Mouse (Mus musculus) heart, postnatal 25 days (tissue): ENCODE measurements at regions not wholly inside any gene's neighbourhood (a gene's known extent, or its start where the extent isn't known, plus 50 kb on each side); places are given as distances from the start of the nearest gene placed in this dataset.

Source experiments
- DNase-seq: peaks from one replicate; pipeline ENCODE4 v3.0.0; 2022; ENCODE audit warnings: low spot score
- intact Hi-C: fragments of 180-260 bp; cut with DNase I; formaldehyde crosslinking; loops from one replicate; pipeline ENCODE4 v1.15.1; 2025

- DNase-seq: no peak
- intact Hi-C loops: loop anchor here (5.0 kb wide), 1 partner anchor 350 kb away; no protein-coding TSS in a partner anchor
Observed at GRCm38 (mm10) chr16:15052389-15052923, 146.1 kb downstream of the Efcab1 start.

DNA sequence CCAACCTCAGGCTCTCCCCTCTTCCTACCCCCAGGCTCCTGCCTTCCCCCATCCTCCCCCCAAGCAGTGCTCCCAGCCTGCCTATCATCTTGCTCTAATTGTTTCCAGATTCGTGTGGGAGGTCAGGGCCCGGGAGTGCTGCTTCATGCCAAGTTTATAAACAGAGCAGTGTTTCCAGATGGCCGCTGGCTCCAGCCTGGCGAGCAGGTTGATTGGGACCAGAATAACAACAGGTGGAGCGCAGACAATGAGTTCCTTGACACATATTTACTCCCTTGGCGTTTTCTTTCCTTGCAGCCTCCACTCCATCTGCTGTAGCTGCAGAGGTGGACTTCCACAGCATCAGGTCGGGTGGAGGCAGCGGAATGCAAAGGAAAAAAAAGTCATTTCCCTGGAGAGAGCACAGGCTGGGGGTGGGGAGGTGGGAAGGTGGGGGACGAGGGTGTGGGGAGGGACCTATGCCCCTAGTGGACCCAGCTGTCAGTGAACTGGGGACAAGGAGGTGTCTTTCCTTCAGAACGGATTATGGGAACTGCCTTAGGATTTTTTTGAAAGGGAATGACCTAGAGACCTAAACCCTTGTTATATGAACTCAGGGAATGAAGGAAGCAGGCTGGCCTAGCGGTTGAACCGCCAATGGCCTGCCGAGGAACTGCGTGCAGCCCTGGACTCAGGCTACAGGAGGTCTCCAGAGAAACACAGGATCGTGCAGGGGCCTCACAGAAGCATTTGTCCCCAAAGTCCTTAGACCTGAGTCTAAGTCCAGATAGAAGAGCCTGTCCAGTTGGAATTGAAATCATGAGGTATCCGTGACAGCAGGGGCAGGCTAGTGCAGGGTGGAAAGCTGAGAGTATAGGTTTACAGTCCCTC lies 146.8 kb downstream of the Efcab1 start:
- peak; percentile 68 for DNase-seq
- intact Hi-C loops: loop anchor here (5.0 kb wide), 1 partner anchor 351 kb away; no protein-coding TSS in a partner anchor

GRCm38 (mm10) chr16:15053840-15054239 lies 147.4 kb downstream of the Efcab1 start:
- intact Hi-C loops: loop anchor here (5.0 kb wide), 1 partner anchor 352 kb away; no protein-coding TSS in a partner anchor
- no peak for DNase-seq

- intact Hi-C loops: loop anchor here (5.0 kb wide), 1 partner anchor 352 kb away; no protein-coding TSS in a partner anchor
- DNase-seq: peak; percentile 16
Observed at GRCm38 (mm10) chr16:15054306-15055001, 148.0 kb downstream of the Efcab1 start.

GRCm38 (mm10) chr16:15055697-15056096 lies 149.3 kb downstream of the Efcab1 start:
- peak; percentile 2 for DNase-seq
- intact Hi-C loops: no loop called here

DNA sequence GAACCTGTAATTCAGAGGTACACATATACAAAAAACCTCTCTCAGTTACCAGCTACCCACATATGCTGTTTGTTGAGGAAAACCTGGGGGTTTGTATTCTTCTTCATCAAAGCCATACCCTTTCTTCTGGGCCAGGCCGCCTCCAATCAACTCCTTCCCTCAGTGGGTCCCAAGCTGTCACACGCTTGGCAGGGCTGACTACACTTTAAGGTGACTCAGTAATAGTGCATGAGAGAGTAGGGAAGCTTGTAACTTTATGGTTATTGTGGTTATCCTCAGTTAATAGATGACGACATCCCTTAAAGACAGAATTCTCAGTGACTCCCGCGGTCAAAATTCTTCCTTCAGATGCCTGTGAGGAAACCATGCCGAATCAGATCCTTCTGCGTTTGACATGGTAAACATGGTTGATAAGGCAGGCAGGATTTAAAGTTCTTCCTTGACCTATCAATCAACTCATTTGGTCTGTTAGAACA lies 164.1 kb downstream of the Efcab1 start:
- no peak for DNase-seq
- intact Hi-C loops: no loop called here

- no peak for DNase-seq
- intact Hi-C loops: no loop called here
Observed at GRCm38 (mm10) chr16:15074407-15074806, 168.0 kb downstream of the Efcab1 start.

GRCm38 (mm10) chr16:15083692-15084091 lies 177.3 kb downstream of the Efcab1 start:
- DNase-seq: no peak
- intact Hi-C loops: no loop called here

DNA sequence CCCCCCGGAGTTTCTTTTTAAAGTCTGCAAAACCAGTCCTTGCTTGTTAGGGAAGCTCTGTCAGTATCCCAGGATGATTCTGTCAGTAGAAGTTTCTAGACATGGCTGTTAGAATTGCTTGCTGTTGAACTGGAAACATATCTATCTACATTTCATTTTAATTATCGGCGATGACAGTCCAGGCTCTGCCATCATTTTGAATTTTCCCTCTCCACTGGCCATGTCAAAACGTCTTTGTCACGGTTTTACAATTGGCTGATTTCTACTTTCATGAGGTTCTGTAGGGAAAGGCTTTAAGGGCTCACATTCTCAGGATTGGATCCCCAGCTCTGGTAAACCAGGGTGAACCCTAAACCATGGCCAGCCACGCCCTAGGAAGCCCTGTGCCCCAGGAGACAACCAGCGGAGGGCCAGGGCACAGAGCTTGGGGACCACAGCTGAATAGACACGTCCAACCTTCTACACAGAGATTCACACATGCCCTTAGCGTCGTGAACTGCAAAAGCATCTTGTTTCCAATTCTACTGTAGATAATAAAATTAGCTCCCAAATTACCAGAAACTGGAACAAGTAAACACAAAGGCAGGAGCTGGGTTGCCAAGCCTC lies 177.8 kb downstream of the Efcab1 start:
- no peak for DNase-seq
- intact Hi-C loops: no loop called here

- DNase-seq: no peak
- intact Hi-C loops: no loop called here
Observed at GRCm38 (mm10) chr16:15084753-15085728, 178.6 kb downstream of the Efcab1 start.

DNA sequence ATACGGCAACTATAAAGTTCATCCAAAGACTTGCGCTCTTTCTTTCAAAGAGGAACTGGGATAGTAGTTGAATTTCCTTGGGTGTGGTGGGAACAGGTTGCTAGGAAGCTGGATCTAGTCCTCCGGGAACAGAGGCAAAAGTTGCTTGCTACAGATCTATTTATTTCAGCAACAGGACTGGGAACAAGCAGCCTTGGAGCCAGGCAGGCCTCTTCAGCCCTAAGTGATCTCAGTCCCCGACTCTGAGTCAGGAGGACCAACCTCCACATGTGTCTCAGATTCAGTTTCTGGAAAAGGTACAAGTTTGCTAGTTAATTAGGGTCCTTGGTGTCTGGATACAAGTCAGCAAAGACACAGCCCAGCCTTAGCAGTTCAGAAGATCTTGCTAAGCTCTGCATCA lies 180.2 kb downstream of the Efcab1 start:
- intact Hi-C loops: no loop called here

DNA sequence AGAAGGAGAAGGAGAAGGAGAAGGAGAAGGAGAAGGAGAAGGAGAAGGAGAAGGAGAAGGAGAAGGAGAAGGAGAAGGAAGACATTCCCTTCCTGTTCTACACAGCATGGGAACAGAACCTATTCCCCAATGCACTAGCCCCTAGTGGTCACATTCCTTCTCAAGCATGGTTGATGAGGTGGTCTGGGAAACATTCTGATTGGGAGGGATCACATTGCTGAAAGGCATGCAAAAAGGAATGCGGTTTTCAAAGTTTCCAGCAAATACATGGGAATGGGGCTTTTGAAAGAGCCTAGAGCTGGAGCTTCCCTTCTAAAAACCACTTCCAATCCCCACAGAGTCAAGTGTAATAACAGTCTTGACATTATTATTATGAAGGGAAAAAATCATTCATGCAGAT lies 197.5 kb downstream of the Efcab1 start:
- DNase-seq: no peak
- intact Hi-C loops: no loop called here

More for the DNA sequence above, 180.2 kb downstream of the Efcab1 start:
- no peak for DNase-seq

GRCm38 (mm10) chr16:15107234-15107633 lies 200.8 kb downstream of the Efcab1 start:
- DNase-seq: no peak
- intact Hi-C loops: no loop called here

DNA sequence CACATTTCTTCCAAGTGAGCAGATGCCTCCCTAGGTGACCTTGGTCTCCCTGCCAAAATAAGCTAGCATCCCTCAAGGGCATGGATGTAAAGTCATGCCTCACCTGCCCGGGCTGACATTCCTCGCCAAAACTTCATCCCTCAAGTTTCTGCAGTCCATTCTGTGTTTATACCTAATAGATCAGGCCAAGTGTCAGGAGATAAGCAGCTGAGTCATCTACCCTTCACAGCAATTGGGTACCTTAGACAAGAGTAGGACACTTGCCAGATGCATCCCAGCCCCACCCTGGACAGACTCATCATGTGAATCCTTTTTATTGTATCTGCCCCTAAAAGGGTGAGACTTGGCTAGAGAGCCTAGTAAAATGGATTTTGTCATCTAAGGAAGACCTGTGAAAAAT lies 204.1 kb upstream of the Gm21897 start:
- no peak for DNase-seq
- intact Hi-C loops: no loop called here

DNA sequence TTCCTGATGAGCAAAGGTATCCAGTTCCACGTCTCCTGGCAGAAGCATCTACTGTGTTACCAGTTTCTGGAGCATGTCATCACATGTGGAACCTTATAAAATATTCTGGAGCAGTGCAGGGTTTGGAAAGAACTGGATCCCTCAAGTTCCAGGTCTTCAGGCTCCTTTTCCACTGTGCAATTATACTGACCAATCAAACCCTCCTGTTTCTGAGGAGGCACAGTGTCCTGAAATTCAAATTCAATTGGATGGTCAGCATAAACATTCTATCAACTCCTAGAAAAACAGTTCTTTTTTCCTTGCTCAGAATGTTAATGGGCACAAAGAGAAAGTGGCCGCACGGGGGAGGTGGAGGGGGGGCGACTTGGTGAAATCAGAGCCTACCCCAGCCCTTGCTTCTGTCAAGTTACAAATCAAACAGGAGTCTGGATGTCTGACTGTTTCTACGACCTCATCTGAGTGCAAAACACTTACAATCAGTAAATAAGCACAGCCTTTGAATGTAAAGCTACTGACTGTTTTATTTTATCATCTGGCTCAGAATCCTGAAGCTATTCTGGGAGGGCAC lies 203.2 kb upstream of the Gm21897 start:
- DNase-seq: no peak
- intact Hi-C loops: no loop called here

- intact Hi-C loops: no loop called here
- no peak for DNase-seq
Observed at GRCm38 (mm10) chr16:15114574-15115230, 202.6 kb upstream of the Gm21897 start.

DNA sequence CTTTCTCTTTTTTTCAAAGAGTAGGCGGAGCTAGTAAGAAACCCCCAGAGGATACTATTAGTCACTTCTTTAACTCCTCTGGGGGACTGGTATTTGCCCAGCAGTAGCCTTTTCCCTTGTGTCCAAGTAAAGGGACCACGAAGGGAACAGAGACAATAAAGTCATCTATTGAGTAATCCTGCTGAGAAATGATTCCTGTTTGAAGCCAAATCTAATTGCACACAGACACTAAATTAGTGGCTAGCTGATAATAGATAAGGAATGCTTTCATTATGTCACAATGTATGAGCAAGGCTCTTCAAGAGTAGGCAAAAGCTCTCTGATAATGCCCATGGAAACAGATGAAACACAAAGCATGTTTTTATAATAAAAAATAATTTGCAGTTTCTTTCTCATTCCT lies 201.9 kb upstream of the Gm21897 start:
- intact Hi-C loops: no loop called here
- no peak for DNase-seq

GRCm38 (mm10) chr16:15119799-15120198 lies 197.5 kb upstream of the Gm21897 start:
- intact Hi-C loops: loop anchor here (2.0 kb wide), 1 partner anchor 419 kb away; no protein-coding TSS in a partner anchor
- no peak for DNase-seq
